Mouse (Mus musculus): ENCODE measurements at regions not wholly inside any gene's neighbourhood (a gene's known extent, or its start where the extent isn't known, plus 50 kb on each side); places are given as distances from the start of the nearest gene placed in this dataset.

GRCm38 (mm10) chr7:138620896-138621655, 223.5 kb upstream of the Tcerg1l start:
- TF ChIP-seq CTCF (IDR thresholded peaks at IDR 0.05; ENCODE audit: extremely low read depth, insufficient read length, insufficient replicate concordance, low read depth, low read length) (no peak), POLR2A (IDR thresholded peaks at IDR 0.05; ENCODE audit: low read depth, low read length) (no peak)

Data from small intestine, adult 2 months (tissue).